Mouse (Mus musculus) frontal cortex, adult 2 months (tissue): ENCODE measurements around the gene Tenm3. TPM values are rescaled to one million over a fixed set of nuclear protein-coding genes. Genes with fewer than 3 reads are reported as not detected.

Experiments used
- DNase-seq, 2 experiments: peaks; one replicate each; pipeline ENCODE4 v3.0.0; 2022; ENCODE audit warnings: low spot score in 1 of 2; ENCODE audit errors: extremely low spot score in 1 of 2
- polyA plus RNA-seq: library from polyadenylated mRNA; depleted of rRNA; stranded (reverse); fragments of >200 nt; gene quantifications from 2 replicates; pipeline ENCODE4 v1.2.3, GENCODE M21; 2012

Tenm3 gene
- polyA plus RNA-seq, 1 experiment: 34.4 TPM

DNA sequence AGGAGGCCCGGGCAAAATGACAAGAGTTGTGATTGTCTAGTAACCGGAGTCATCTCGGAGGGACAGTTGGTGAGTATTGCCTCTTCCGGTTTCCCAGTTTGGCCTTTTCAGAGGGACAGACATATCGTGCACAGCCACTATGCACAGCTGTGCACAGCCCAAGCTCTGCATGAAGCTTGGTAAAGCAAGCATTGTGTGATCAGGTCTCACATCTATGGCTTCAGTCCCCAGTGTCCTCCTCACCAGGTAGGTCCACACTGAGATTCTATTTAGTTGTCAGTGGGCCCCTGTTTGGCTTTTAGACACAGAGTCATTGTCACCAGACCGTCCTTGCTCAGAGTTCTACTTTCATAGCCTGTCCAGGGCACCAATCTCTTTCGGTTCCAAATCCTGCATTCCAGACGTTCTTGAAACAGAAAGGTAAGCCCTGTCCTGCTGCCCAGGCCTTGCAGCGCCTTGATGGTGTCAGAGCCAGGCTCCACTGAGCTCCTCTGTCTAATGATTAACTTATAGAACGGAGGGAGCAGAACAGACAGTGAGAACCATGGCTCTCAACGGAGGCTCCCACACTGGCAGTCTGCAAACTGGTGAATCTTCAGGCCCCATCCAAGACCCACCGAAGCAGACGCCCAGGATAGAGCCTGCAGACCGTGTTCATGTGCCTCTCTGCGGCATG is 240.4 kb downstream of the Tenm3 start:
- no peak for DNase-seq

- DNase-seq: no peak
Observed at GRCm38 (mm10) chr8:48601621-48602020, 242.1 kb downstream of the Tenm3 start.

DNA sequence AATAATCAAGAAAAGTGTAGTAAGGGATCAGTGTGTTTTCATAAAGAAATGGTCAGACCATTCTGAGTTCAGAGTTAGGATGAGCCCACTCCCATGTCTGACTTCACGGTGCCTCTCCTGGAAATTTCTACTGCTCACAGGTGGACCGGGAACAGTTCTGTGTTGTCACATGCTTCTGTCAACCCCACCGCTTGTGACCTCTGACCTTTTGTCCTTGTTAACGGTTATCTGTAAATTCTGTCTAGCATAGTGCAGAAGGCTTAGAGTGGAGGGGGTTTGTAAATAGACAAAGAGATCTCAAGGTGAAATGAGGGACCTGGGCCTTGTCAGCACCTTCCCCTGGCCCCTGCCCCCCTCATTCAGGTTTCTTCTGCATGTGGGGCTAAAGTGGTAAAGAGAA is 244.7 kb downstream of the Tenm3 start:
- no peak for DNase-seq

DNA sequence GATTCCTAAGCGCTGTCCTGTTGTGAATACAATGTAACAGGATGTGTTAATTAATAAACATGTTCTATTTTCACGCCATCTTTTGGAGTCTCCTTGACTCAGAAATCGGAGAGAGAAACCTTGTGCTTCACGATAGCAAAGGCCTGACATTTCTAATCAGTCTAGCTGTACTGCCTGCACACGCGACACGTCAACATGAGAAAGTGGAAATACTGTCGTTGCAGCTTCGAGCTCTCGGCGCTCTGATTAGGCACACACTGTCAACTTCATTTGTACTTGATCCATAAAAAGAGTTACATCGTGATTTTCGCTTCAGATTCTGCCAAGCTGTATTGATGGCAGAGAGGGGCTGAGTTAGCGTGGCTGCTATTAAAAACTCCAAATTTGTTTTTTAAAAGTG is 247.4 kb downstream of the Tenm3 start:
- DNase-seq: peak in 1 of 2 experiments; percentile 2

GRCm38 (mm10) chr8:48591818-48592217 is 251.9 kb downstream of the Tenm3 start:
- DNase-seq: no peak

GRCm38 (mm10) chr8:48579732-48580131 is 264.0 kb downstream of the Tenm3 start:
- no peak for DNase-seq

- no peak for DNase-seq
Observed at GRCm38 (mm10) chr8:48579144-48579543, 264.6 kb downstream of the Tenm3 start.

GRCm38 (mm10) chr8:48572941-48573340 is 270.8 kb downstream of the Tenm3 start:
- no peak for DNase-seq

DNA sequence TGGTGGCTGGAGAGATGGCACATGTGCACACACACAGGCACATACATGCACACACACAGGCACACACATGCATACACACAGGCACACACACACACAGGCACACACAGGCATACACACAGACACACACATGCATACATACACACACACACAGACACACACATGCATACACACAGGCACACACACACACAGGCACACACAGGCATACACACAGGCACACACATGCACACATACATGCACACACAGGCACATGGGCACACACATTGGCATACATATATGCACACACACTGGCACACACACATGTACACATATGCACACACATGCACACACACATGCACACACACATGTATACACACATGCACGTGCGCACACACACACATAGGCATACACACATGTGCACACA is 271.4 kb downstream of the Tenm3 start:
- DNase-seq: no peak

DNA sequence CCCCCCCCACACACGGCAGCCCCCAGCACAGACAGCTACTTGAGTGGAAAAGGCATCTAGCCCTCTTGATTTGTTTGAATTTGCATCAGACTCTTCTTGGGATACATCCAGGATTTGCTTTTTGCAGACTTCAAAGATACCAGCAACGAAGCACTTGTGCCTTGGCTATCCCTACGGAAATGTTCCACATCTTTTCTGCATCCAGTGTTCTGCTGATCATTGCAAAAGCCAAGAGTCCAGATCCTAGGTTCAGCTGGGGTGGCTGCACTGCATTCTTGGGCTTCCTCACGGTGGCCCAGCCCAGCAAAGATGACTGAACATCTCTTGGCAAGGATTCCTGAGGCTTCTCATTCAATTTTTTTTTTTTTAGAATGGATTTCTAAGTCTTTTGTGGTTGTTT is 275.1 kb downstream of the Tenm3 start:
- DNase-seq: no peak

DNA sequence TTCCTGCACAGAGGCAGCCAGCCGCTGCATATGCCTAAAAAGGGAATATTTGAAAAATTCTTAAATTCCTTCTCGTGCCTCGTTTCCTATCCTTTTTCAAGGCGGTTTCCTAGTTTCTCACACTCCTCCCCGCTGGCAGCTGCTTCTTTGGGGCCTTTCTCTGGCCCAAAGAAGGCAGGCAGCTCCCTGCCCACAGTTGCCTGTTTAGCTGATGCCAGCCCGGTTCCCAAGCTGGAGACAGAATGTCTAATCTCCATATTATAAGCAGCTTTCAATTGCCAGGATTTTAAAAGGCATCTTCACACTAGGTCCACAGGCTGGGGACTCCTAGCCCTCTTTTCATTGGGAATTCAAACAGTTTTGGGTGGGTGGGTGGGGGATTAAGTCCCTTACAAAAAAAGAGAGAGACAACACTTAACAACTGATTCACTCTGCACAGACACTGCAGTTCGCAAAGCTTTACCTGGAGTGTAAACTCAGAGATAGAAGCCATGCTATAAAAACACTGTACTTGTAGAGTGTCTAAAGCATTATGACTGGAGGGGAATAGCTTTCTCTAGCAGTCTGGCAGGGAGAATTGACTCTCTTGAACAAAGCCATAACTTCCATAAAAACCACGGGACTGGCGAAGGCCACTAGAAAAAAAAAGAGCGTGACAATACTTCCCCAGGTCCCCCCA is 275.7 kb downstream of the Tenm3 start:
- DNase-seq: peak in 1 of 2 experiments; percentile 63

- DNase-seq: no peak
Observed at GRCm38 (mm10) chr8:48560227-48560626, 283.5 kb downstream of the Tenm3 start.

DNA sequence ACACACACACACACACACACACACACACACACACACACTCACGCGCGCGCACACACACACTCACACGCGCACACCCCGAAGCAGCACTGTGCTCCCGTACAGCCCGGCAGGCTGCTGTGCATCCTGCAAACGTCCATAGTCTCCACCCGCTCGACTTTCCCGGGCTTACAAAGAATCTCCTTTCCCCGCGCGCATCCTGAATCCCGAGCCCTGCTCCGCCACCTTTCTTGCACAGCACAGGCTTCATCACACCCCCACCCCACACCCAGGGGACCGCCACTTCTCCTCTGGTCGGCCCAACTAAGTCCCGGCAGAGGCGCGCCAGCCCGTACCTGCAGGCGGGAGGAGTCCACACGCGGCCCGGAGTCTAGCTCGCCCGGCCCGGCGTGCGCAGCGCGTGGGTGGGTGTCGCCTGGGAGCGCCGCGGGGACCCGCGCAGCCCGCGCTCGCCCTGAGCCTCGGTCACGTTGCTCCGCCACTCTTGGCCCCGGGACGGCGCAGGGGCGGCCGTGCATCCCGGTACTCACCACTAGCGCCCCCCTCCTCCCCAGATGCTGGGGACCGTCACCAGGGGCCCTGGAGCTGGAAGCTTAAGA is 288.1 kb downstream of the Tenm3 start:
- DNase-seq: peak in 1 of 2 experiments; percentile 59

DNA sequence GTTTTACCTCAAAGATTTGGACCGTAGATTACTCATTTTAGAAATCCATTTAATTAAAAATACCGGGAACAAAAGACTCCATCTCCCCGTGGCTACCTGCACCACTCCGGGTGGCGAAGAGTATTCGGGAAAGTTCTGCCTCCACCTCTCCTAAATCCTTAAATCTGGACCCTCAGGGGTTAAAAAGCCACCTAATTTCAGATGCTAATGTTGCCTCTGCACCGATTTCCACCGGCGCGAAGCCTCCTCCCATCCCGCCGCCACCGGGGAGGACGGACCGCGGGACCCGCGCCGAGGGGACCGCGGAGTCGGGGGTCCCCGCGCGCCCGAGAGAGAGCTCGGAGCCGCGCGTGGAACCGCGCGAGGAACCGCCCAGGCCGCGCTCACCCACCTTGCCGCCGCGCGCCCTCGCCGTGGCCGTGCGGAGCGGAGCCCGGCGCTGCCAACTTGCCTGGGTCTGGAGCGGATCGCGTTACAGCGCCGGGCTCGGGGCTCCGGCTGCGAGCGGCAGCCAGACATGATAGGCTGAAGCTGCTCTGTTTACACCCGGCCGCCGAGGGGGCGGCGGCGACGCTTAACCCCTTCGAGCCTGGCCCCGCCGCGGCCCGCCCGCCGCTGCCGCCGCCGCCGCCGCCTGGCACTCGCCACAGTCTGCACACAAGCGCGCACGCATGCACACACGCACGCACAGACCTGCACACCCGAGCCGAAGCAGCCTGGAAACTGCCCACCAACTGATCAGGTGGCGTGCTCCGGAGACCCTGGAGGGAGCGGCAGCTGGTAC is 288.8 kb downstream of the Tenm3 start:
- DNase-seq: peak in 1 of 2 experiments; percentile 69

DNA sequence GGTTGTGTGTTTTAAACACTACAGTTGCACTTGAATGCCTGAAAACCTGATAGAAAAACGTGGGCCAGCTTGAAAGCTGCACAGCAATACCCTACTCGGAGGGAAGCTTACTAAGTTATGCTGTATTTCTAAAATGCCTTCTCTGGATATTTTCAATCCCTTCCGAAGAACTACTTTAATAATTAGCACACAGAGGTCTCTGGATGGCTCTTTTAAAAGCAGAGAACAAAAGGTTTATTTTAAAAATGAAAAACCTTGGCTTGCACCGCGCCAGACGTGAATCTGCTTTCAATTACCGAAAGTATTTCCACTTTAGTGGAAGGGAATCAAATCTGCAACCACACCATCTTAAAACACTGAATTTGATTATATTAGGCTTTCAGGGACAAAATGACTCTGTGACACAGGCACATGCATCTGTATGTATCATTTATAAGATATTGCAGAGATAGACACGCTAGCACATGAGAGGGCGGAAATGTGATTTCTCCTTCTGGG is 289.9 kb downstream of the Tenm3 start:
- no peak for DNase-seq

GRCm38 (mm10) chr8:48552306-48552705 is 291.4 kb downstream of the Tenm3 start:
- no peak for DNase-seq

GRCm38 (mm10) chr8:48551370-48551769 is 292.4 kb downstream of the Tenm3 start:
- no peak for DNase-seq

GRCm38 (mm10) chr8:48548908-48549307 is 294.8 kb downstream of the Tenm3 start:
- no peak for DNase-seq

DNA sequence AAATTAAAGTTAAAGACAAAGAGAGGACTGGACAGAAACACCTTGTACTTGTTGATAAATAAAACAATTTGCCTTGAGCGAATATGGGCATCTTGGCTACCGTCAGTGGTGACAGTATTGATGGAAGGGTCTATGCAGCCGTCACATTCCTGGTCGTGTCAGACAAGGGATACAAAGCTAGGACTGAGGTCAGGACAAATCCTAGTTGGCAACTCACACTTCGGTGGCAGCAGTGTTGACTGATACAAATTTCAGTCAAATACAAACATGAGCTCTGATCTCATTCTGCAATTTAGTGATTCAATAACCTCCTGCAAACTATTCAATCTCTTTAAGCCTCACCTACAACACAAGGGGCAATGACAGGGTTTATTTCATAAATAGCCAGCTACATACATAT is 298.1 kb downstream of the Tenm3 start:
- no peak for DNase-seq

GRCm38 (mm10) chr8:48544840-48545239 is 298.9 kb downstream of the Tenm3 start:
- no peak for DNase-seq

GRCm38 (mm10) chr8:48542141-48542540 is 301.6 kb downstream of the Tenm3 start:
- no peak for DNase-seq
